11 mouse cellular contexts compared by ENCODE assay signal in genomic region chr12:26115339-26115912, GRCm38 (mm10).
DNase-seq lines count a peak whose midpoint lies in the region; ATAC-seq and TF ChIP-seq lines count a peak whose summit lies in the region.
"Had no signal": no experiment of that assay in that cellular context is flagged by ENCODE, and none has a peak within 500 bp of the region (broad histone marks: within the 10 kb centered on the region; RNA-seq: fewer than 3 reads in every experiment).

No protein-coding gene starts in this region.

- no peak for TF ChIP-seq CTCF in CH12.LX (conservative IDR thresholded peaks at IDR 0.05 in 1 of 2, IDR thresholded peaks at IDR 0.05 in 1 of 2; ENCODE audit: low read depth in 2 of 2, low read length in 2 of 2)

- intact Hi-C loops in gastrocnemius, postnatal 14 days (cut with DNase I; ENCODE audit: low total_unique reads) = no loop called here
- intact Hi-C loops in gastrocnemius, postnatal 36 days (cut with DNase I) = no loop called here

- H3K4me3 ChIP-seq in CH12.LX (replicated peaks in 1 of 3; ENCODE audit: low read depth in 2 of 3, low read length in 2 of 3, poor library complexity in 1 of 3) = no peak overlapping the region
- H3K4me3 ChIP-seq in embryonic facial prominence, embryonic 14.5 days (ENCODE audit: low read depth, low read length) = no peak overlapping the region
- H3K4me3 ChIP-seq in hindbrain, embryonic 16.5 days (ENCODE audit: low read length) = no peak overlapping the region
- H3K4me3 ChIP-seq in liver, embryonic 12.5 days = no peak overlapping the region
- H3K4me3 ChIP-seq: limb, embryonic 15.5 days; neural tube, embryonic 12.5 days had no signal

- dilution Hi-C loops in CH12.LX (cut with MboI; ENCODE audit: extremely low pct_ligation_motif_present, extremely low pct_unique_long_range_greater_than_20kb, low sequenced_read_pairs) = no loop called here

- TF ChIP-seq RAD21 in CH12.LX (IDR thresholded peaks at IDR 0.05; ENCODE audit: low read depth, low read length) = no peak

- no peak for TF ChIP-seq POLR2A in CH12.LX (IDR thresholded peaks at IDR 0.05; ENCODE audit: low read depth, low read length)

- H3K4me2 ChIP-seq in CH12.LX (ENCODE audit: insufficient read depth, low read depth, poor library complexity, severe bottlenecking) = peak overlapping the region; percentile 16; the same call in 1 of the 2 replicates
- no peak overlapping the region for H3K4me2 ChIP-seq in embryonic facial prominence, embryonic 14.5 days (ENCODE audit: low read depth, low read length)
- no peak overlapping the region for H3K4me2 ChIP-seq in hindbrain, embryonic 16.5 days (ENCODE audit: low read length)
- H3K4me2 ChIP-seq in liver, embryonic 12.5 days = no peak overlapping the region
- H3K4me2 ChIP-seq: limb, embryonic 15.5 days; neural tube, embryonic 12.5 days had no signal

- H3K27ac ChIP-seq in CH12.LX (ENCODE audit: insufficient read depth, low read depth) = no peak overlapping the region
- peak overlapping the region; percentile 67 for H3K27ac ChIP-seq in embryonic facial prominence, embryonic 14.5 days (replicated peaks; ENCODE audit: low read depth, low read length)
- H3K27ac ChIP-seq in hindbrain, embryonic 16.5 days (ENCODE audit: low read depth, low read length) = peak overlapping the region; percentile 7
- no peak overlapping the region for H3K27ac ChIP-seq in liver, embryonic 12.5 days
- H3K27ac ChIP-seq: limb, embryonic 15.5 days; neural tube, embryonic 12.5 days had no signal

- in situ Hi-C loops in CH12.LX (cut with MboI; ENCODE audit: low pct_ligation_motif_present, low pct_unique_long_range_greater_than_20kb, low sequenced_read_pairs) = no loop called here

- H3K9ac ChIP-seq in CH12.LX (ENCODE audit: insufficient read depth, low read depth) = no peak overlapping the region
- H3K9ac ChIP-seq in embryonic facial prominence, embryonic 14.5 days (ENCODE audit: low read depth, low read length) = no peak overlapping the region
- H3K9ac ChIP-seq in hindbrain, embryonic 16.5 days (ENCODE audit: low read depth, low read length) = no peak overlapping the region
- H3K9ac ChIP-seq in liver, embryonic 12.5 days = no peak overlapping the region
- H3K9ac ChIP-seq: limb, embryonic 15.5 days; neural tube, embryonic 12.5 days had no signal

- no peaks in the 10 kb centered on the region for H3K4me1 ChIP-seq in CH12.LX (ENCODE audit: control insufficient read depth in 1 of 2, insufficient read depth in 2 of 2)
- H3K4me1 ChIP-seq in embryonic facial prominence, embryonic 14.5 days (ENCODE audit: control insufficient read depth, insufficient read depth, low read length) = peaks cover 13% of the 10 kb centered on the region
- H3K4me1 ChIP-seq in hindbrain, embryonic 16.5 days (ENCODE audit: control insufficient read depth, insufficient read depth, low read depth, low read length) = peaks cover 5% of the 10 kb centered on the region; the same call in 1 of the 2 replicates
- H3K4me1 ChIP-seq in liver, embryonic 12.5 days = no peaks in the 10 kb centered on the region
- H3K4me1 ChIP-seq: neural tube, embryonic 12.5 days had no signal

- DNase-seq in gastrocnemius, postnatal 14 days = peak; percentile 17
- DNase-seq in gastrocnemius, postnatal 36 days = no peak
- no peak for DNase-seq in CH12.LX (ENCODE audit: extremely low read depth)
- peak; percentile 27 for DNase-seq in embryonic facial prominence, embryonic 14.5 days (ENCODE audit: low spot score)
- DNase-seq in adrenal gland, postnatal 4 days (ENCODE audit: low spot score in 2 of 2) = no peak
- no peak for DNase-seq in liver
- DNase-seq: adrenal gland, postnatal 10 days had no signal

- H3K79me2 ChIP-seq in CH12.LX (replicated peaks; ENCODE audit: control insufficient read depth, extremely low read depth, insufficient read depth, poor library complexity, severe bottlenecking) = no peaks in the 10 kb centered on the region

- 55% methylated on average over 9 of the region's 9 CpGs for WGBS in embryonic facial prominence, embryonic 14.5 days
- WGBS in hindbrain, embryonic 16.5 days = 38% methylated on average over 9 of the region's 9 CpGs
- 58% methylated on average over 9 of the region's 9 CpGs for WGBS in liver, embryonic 12.5 days (ENCODE audit: insufficient replicate concordance)

- ATAC-seq in embryonic facial prominence, embryonic 14.5 days (ENCODE audit: low read depth) = no peak
- peak; percentile 79 for ATAC-seq in hindbrain, embryonic 16.5 days
- no peak for ATAC-seq in liver, embryonic 12.5 days

- no peaks in the 10 kb centered on the region for H3K27me3 ChIP-seq in CH12.LX (replicated peaks)
- no peaks in the 10 kb centered on the region for H3K27me3 ChIP-seq in embryonic facial prominence, embryonic 14.5 days (replicated peaks; ENCODE audit: control insufficient read depth, insufficient read depth, low read length)
- H3K27me3 ChIP-seq in hindbrain, embryonic 16.5 days (replicated peaks; ENCODE audit: control insufficient read depth, insufficient read depth, low read length) = no peaks in the 10 kb centered on the region
- no peaks in the 10 kb centered on the region for H3K27me3 ChIP-seq in liver, embryonic 12.5 days (replicated peaks)
- H3K27me3 ChIP-seq: limb, embryonic 15.5 days; neural tube, embryonic 12.5 days had no signal

- TF ChIP-seq EP300 in CH12.LX (IDR thresholded peaks at IDR 0.05; ENCODE audit: low read length) = no peak

- H3K9me3 ChIP-seq in CH12.LX (replicated peaks; ENCODE audit: low read length) = no peaks in the 10 kb centered on the region
- H3K9me3 ChIP-seq in embryonic facial prominence, embryonic 14.5 days (ENCODE audit: control insufficient read depth, low read length) = no peaks in the 10 kb centered on the region
- H3K9me3 ChIP-seq in hindbrain, embryonic 16.5 days (ENCODE audit: control insufficient read depth, low read length) = no peaks in the 10 kb centered on the region
- H3K9me3 ChIP-seq in liver, embryonic 12.5 days (replicated peaks) = no peaks in the 10 kb centered on the region
- H3K9me3 ChIP-seq: limb, embryonic 15.5 days; neural tube, embryonic 12.5 days had no signal

- no peaks in the 10 kb centered on the region for H3K36me3 ChIP-seq in CH12.LX (replicated peaks in 1 of 2; ENCODE audit: control insufficient read depth in 1 of 2, insufficient read depth in 1 of 2, low read length in 1 of 2)
- H3K36me3 ChIP-seq in embryonic facial prominence, embryonic 14.5 days (ENCODE audit: control insufficient read depth, insufficient read depth, low read length) = no peaks in the 10 kb centered on the region
- no peaks in the 10 kb centered on the region for H3K36me3 ChIP-seq in hindbrain, embryonic 16.5 days (ENCODE audit: control insufficient read depth, insufficient read depth, low read length)
- H3K36me3 ChIP-seq in liver, embryonic 12.5 days = no peaks in the 10 kb centered on the region
- H3K36me3 ChIP-seq: limb, embryonic 15.5 days; neural tube, embryonic 12.5 days had no signal

TF ChIP-seq in CH12.LX, 34 proteins besides CTCF, POLR2A, EP300 and RAD21:
- TF ChIP-seq RCOR1 (conservative IDR thresholded peaks at IDR 0.05; ENCODE audit: low read depth, low read length) = no peak
- no peak for TF ChIP-seq NELFE (IDR thresholded peaks at IDR 0.05; ENCODE audit: low read depth, low read length)
- TF ChIP-seq PAX5 (IDR thresholded peaks at IDR 0.05; ENCODE audit: low read length) = no peak
- no peak for TF ChIP-seq ZKSCAN1 (IDR thresholded peaks at IDR 0.05; ENCODE audit: borderline replicate concordance, low read depth, low read length)
- TF ChIP-seq MXI1 (IDR thresholded peaks at IDR 0.05; ENCODE audit: low read depth, low read length) = no peak
- no peak for TF ChIP-seq ZMIZ1 (IDR thresholded peaks at IDR 0.05; ENCODE audit: low read depth, low read length)
- no peak for TF ChIP-seq MAX (IDR thresholded peaks at IDR 0.05; ENCODE audit: low read length)
- no peak for TF ChIP-seq ZC3H11A (IDR thresholded peaks at IDR 0.05; ENCODE audit: low read depth, low read length)
- TF ChIP-seq MEF2A (IDR thresholded peaks at IDR 0.05; ENCODE audit: borderline replicate concordance, low read depth, low read length) = no peak
- no peak for TF ChIP-seq NRF1 (IDR thresholded peaks at IDR 0.05; ENCODE audit: low read depth, low read length)
- no peak for TF ChIP-seq GABPA (IDR thresholded peaks at IDR 0.05; ENCODE audit: insufficient replicate concordance, low read depth, low read length)
- TF ChIP-seq USF1 (IDR thresholded peaks at IDR 0.05; ENCODE audit: low read depth, low read length) = no peak
- TF ChIP-seq KAT2A (IDR thresholded peaks at IDR 0.05; ENCODE audit: insufficient replicate concordance, low read length) = no peak
- TF ChIP-seq CHD2 (IDR thresholded peaks at IDR 0.05; ENCODE audit: low read length) = no peak
- TF ChIP-seq ELF1 (IDR thresholded peaks at IDR 0.05; ENCODE audit: low read depth, low read length) = no peak
- TF ChIP-seq JUN (IDR thresholded peaks at IDR 0.05; ENCODE audit: insufficient read depth, low read depth, low read length) = no peak
- no peak for TF ChIP-seq MAZ (IDR thresholded peaks at IDR 0.05; ENCODE audit: low read depth, low read length)
- TF ChIP-seq IRF4 (IDR thresholded peaks at IDR 0.05; ENCODE audit: low read depth, low read length) = no peak

Comparison
In these comparisons a context has a peak if more than half of its experiments do, and no peak if none do; other contexts are left out.
1. DNase-seq: peak in gastrocnemius, postnatal 14 days (single experiment) and embryonic facial prominence, embryonic 14.5 days (single experiment); none in gastrocnemius, postnatal 36 days (0 of 2), CH12.LX (single experiment), adrenal gland, postnatal 4 days (0 of 2) and liver (single experiment).
2. H3K27ac ChIP-seq: peak in embryonic facial prominence, embryonic 14.5 days (single experiment) and hindbrain, embryonic 16.5 days (single experiment); none in CH12.LX (single experiment) and liver, embryonic 12.5 days (single experiment).